In the genomic region with DNA sequence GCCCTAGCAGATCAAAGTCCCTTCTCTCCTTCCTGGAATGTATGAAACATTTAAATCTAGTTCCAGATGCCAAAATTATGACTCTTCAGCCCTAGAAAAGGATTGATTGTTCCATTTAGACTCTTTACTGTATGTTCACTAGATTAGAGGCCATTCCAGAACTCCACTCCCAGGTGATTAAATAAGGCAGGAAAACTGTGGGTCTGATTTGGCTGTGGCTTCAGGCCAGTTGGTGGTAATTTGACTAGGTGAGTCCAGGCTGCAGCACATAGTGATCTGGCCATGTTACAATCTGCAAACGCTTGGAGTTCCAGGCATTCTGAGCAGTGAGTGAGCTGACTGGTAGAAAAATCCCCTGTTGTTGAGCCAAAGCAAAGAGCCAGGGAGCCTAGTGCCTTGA, we compare ENCODE assay signal across 23 mouse cellular contexts.
A peak's percentile ranks its signal among the peaks of the same experiment; 100 is the strongest.
DNase-seq lines count a peak whose midpoint lies in the region; ATAC-seq and TF ChIP-seq lines count a peak whose summit lies in the region.
"Had no signal": no experiment of that assay in that cellular context is flagged by ENCODE, and none has a peak within 500 bp of the region (broad histone marks: within the 10 kb centered on the region; RNA-seq: fewer than 3 reads in every experiment).

No protein-coding gene starts in this region.

- H3K27ac ChIP-seq in intestine, postnatal 0 days (ENCODE audit: low read depth, low read length): no peak overlapping the region
- H3K27ac ChIP-seq in liver, postnatal 0 days (ENCODE audit: low read depth): no peak overlapping the region
- H3K27ac ChIP-seq: forebrain, embryonic 12.5 days; kidney, postnatal 0 days; liver, embryonic 13.5 days had no signal

- no peak overlapping the region for H3K4me3 ChIP-seq in intestine, postnatal 0 days (ENCODE audit: low read depth, low read length)
- no peak overlapping the region for H3K4me3 ChIP-seq in liver, postnatal 0 days (ENCODE audit: low read depth, low read length)
- H3K4me3 ChIP-seq: forebrain, embryonic 12.5 days; liver, embryonic 13.5 days had no signal

- intact Hi-C loops in heart, postnatal 10 days (cut with DNase I): no loop called here
- intact Hi-C loops in heart, postnatal 36 days (cut with DNase I): no loop called here

- H3K36me3 ChIP-seq in intestine, postnatal 0 days (ENCODE audit: control insufficient read depth, insufficient read depth): no peaks in the 10 kb centered on the region
- no peaks in the 10 kb centered on the region for H3K36me3 ChIP-seq in liver, postnatal 0 days (replicated peaks; ENCODE audit: insufficient read depth, low read length)
- H3K36me3 ChIP-seq: forebrain, embryonic 12.5 days; G1E; liver, embryonic 13.5 days had no signal

- WGBS in intestine, postnatal 0 days: 61% methylated on average over 1 of the region's 1 CpGs
- WGBS in liver, postnatal 0 days (ENCODE audit: insufficient replicate concordance): 63% methylated on average over 1 of the region's 1 CpGs

- no peaks in the 10 kb centered on the region; the same call in 1 of the 2 replicates for H3K4me1 ChIP-seq in intestine, postnatal 0 days (replicated peaks; ENCODE audit: control insufficient read depth, insufficient read depth, low read length)
- H3K4me1 ChIP-seq in liver, postnatal 0 days (ENCODE audit: insufficient read depth): no peaks in the 10 kb centered on the region
- H3K4me1 ChIP-seq: forebrain, embryonic 12.5 days; liver, embryonic 13.5 days had no signal

- TF ChIP-seq CTCF in intestine, postnatal 0 days (IDR thresholded peaks at IDR 0.05; ENCODE audit: low read depth): no peak
- no peak for TF ChIP-seq CTCF in liver, postnatal 0 days (IDR thresholded peaks at IDR 0.05; ENCODE audit: low read depth)

- TF ChIP-seq EP300 in liver, postnatal 0 days (IDR thresholded peaks at IDR 0.05; ENCODE audit: low read depth): no peak

- DNase-seq in heart, postnatal 10 days: peak; percentile 36
- DNase-seq in heart, postnatal 36 days: no peak
- peak; percentile 14 for DNase-seq in lung, postnatal 25 days (ENCODE audit: low spot score)
- DNase-seq in lung, postnatal 10 days: no peak
- no peak for DNase-seq in layer of hippocampus, adult 11-12 months (ENCODE audit: low spot score)
- no peak for DNase-seq in liver, postnatal 0 days
- DNase-seq: adrenal gland, adult 2 months; B cell, adult 2 months; cerebellum, adult 11 months; cerebellum, adult 9-11 months; kidney, adult 18-20 months; liver, embryonic 13.5 days; lung, postnatal 4 days; midbrain, embryonic 14.5 days; spleen, adult 18-20 months; thymus, postnatal 14 days had no signal

- no peaks in the 10 kb centered on the region for H3K27me3 ChIP-seq in intestine, postnatal 0 days (replicated peaks; ENCODE audit: control insufficient read depth, insufficient read depth, low read length)
- no peaks in the 10 kb centered on the region for H3K27me3 ChIP-seq in liver, postnatal 0 days (ENCODE audit: insufficient read depth, low read length)
- H3K27me3 ChIP-seq: CH12.LX; forebrain, embryonic 12.5 days; liver, embryonic 13.5 days had no signal

- ATAC-seq in intestine, postnatal 0 days: peak; percentile 28; the same call in 1 of the 2 replicates
- ATAC-seq in liver, postnatal 0 days: no peak
- ATAC-seq: hindbrain, embryonic 16.5 days had no signal

- H3K4me2 ChIP-seq in intestine, postnatal 0 days (replicated peaks; ENCODE audit: low read depth): no peak overlapping the region
- no peak overlapping the region for H3K4me2 ChIP-seq in liver, postnatal 0 days (ENCODE audit: low read depth, low read length)
- H3K4me2 ChIP-seq: forebrain, embryonic 12.5 days; heart, embryonic 11.5 days; liver, embryonic 13.5 days had no signal

- H3K9me3 ChIP-seq in intestine, postnatal 0 days (ENCODE audit: control insufficient read depth): no peaks in the 10 kb centered on the region
- H3K9me3 ChIP-seq in liver, postnatal 0 days (ENCODE audit: low read length): no peaks in the 10 kb centered on the region
- H3K9me3 ChIP-seq: forebrain, embryonic 12.5 days; G1E; liver, embryonic 13.5 days had no signal

- no peak overlapping the region for H3K9ac ChIP-seq in intestine, postnatal 0 days (ENCODE audit: low read depth, low read length)
- no peak overlapping the region for H3K9ac ChIP-seq in liver, postnatal 0 days (replicated peaks)
- H3K9ac ChIP-seq: forebrain, embryonic 12.5 days; liver, embryonic 13.5 days had no signal

Comparison
In these comparisons a context has a peak if more than half of its experiments do, and no peak if none do; other contexts are left out.
1. DNase-seq: peak in heart, postnatal 10 days (2 of 2) and lung, postnatal 25 days (single experiment); none in heart, postnatal 36 days (0 of 2), lung, postnatal 10 days (single experiment), layer of hippocampus, adult 11-12 months (single experiment) and liver, postnatal 0 days (single experiment).